Mouse (Mus musculus) heart, postnatal 0 days (tissue): Measurements from ENCODE around the gene Zfp598.

Experiments
- CTCF ChIP-seq: IDR thresholded peaks from 2 replicates; pipeline ENCODE4 v1.5.1; 2016; ENCODE audit warnings: antibody characterized with exemption, control low read depth, low read depth
- EP300 ChIP-seq: IDR thresholded peaks from 2 replicates; pipeline ENCODE4 v1.6.1; 2016; ENCODE audit warnings: antibody characterized with exemption, low read depth

- TF ChIP-seq EP300 (no peak), CTCF (no peak)
These were observed 23.1 kb upstream of the Zfp598 start for GRCm38 (mm10) chr17:24646381-24646780.
